Mouse (Mus musculus) lung, postnatal 4 days (tissue): Measurements from ENCODE around the gene Gm17660.
A peak's percentile ranks its signal among the peaks of the same experiment; 100 is the strongest.

Source experiments
- DNase-seq, 2 experiments: peaks; one replicate each; pipeline ENCODE4 v3.0.0; 2021

The Gm17660 gene

GRCm38 (mm10) chr5:104077508-104077907 lies at the start of gene Gm17660:
Gene Gm17660 (minus strand): TSS chr5:104077608.
- DNase-seq = no peak

DNA sequence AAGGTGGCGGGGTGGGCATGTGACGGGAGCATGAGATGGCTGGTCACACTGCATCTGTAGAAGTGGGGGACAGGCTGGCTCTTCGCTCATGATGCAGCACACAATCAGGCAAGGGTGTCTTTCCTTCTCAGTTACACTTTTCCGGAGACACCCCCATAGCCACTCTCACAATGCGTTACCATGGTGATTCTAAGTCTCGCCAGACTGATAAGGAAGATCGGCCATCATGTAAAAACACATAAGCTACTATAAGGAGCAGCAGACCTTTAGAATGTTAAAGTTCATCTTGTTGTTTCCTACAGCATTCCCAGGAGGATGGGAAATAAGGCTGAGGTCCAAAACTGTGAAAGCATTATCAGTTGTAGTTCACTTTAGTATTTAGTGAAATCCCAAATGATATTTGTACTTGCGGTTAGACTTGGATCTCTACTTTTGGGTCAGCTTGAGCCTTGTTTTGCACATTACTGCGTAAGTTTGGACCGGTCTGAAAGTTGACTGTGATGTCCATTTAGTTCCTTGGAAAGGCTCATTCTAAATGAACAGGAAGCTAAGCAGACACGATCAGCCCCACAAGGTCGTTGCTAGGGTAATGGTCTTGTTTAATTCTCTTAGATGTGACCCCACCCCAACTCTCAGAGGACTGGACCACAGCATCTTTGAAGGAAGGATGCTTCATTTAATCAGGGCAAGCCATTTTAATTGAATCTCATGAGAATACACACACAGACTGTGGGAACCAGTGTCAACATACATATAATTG lies 49.3 kb upstream of the Gm17660 start:
- DNase-seq = no peak

- DNase-seq = no peak
These were observed 46.7 kb upstream of the Gm17660 start for GRCm38 (mm10) chr5:104124016-104124658.

DNA sequence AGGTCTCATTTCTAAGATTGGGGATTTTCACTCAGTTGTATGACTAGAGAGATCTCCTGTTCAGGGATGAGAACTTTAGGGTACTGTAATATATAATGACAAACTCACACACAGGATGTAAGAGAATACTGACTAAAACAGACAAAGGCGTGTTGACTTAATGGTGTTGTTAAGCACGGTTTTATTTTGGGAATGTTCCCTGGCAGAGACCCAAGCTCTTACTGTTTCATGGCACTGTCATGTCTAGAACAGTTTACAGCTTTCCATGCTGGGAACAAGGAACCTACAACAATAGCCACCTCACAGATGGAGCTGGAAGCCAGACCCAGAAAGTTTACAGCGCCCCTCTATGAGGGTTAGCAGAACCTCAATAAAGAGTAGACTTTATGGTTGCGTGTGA lies 38.5 kb upstream of the Gm17660 start:
- peak in 1 of 2 experiments; percentile 65 for DNase-seq

DNA sequence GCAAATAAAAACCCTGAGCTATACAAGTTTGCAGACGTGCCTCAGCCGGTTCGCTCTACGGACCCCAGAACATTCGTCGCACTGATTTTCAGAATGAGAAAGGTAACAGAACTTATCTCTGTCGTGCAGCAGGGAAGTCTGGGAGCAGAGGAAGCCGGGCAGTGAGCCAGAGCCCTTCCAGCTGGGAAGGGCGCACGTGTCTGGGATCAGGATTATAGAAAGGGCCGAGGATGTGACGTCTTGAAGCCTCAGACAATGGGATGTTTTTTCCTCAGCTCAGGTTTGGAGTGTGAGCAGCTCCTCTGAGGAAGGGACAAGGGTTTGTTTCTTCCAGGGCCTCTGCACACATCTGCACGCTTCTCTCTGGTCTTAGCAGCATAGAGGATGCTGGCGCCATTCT lies 37.7 kb upstream of the Gm17660 start:
- DNase-seq = peak; percentile 83 to 92

DNA sequence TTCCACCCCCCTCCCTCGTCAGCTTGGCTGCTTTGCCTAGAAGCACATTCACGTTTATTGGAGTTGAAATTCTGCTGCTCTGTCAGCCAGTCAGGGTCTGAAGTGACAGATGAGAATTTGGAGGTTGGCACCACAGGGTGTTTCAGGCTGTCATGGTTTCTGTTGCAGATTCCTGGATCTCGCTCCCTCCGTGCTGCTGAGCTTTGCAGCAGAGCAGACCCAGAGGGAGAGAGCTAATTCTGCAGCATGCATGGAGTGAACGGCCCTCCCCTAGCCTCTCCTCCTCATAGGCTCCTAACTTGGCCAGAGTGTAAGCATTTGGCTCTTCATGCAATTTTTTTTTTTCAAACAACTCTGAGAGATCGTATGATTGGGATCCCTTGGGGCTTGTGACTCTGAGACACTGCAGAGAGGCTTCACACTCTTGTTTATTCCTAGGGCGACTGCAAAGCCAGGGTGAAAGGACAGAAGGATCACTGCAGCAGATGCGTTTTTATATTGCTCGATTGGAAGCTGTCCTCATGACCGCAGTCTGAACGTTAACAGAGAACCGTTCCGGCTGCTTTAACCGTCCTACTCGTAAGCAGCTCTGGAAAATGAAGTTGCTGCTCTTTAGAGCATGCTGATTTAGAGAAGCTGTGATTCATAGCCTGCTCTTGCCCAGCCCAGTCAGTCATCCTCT lies 36.2 kb upstream of the Gm17660 start, which contains the start of gene Sparcl1:
TSS of gene Sparcl1 (minus strand) at position 243 of the 682 bp plus-strand sequence.
- peak; percentile 44 to 64 for DNase-seq

- DNase-seq = no peak
These were observed 35.1 kb upstream of the Gm17660 start for GRCm38 (mm10) chr5:104112511-104112910.

DNA sequence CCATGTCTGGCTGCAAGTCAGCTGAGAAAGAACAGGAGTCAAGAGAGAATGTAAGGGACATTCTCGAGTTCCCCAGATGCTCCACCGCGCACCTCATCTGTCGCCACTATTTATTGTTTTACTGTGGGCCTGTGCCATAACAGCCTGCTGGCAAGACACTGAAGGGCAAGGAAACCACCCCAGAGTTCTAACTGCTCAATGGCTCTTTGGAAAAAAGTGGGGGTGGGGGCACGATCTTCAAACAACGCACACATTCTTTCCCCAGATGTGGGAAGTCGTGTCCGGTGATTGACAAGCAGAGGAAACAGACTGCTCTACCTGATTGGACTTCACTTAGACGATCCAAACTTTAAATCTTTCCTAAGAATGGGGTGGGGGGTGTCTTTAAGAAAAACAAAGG lies 34.6 kb upstream of the Gm17660 start:
- DNase-seq = peak; percentile 55 to 75

DNA sequence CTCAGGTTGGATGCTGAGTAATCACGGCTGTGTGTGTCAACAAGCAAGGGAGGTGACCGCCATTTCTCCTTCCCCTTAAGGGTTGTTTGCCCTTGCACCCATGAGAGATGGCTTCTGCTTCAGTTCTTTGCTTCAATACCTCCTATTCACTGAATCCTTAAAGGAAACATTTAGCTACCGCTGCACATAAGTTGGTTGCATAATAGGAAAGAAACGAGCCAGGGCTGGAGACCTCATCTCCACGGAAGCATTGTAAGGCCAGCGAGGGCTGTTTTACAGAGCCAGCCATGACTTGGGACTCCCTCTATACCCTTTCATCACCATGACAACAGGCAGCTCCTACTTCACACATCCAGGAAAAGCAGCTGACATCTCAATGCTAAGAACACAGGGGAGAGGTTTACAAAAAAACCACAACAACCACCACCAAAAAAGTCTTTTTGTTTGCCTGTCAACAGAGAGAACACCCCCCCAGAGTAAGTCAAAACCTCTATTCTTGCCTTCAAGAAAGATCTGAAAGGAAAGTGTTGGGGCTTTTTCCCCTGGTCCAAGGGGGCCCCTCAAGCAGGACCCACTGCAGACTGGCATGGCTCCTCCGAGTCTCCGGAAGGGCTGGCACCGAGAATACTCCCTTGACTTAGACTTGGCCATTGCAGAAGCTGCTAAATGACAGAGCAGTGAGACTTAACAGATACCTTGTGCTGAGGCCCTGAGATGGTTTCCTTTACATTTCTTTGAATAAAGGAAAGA lies 32.9 kb upstream of the Gm17660 start:
- DNase-seq = no peak

GRCm38 (mm10) chr5:104109516-104109915 lies 32.1 kb upstream of the Gm17660 start:
- peak; percentile 17 to 35 for DNase-seq

DNA sequence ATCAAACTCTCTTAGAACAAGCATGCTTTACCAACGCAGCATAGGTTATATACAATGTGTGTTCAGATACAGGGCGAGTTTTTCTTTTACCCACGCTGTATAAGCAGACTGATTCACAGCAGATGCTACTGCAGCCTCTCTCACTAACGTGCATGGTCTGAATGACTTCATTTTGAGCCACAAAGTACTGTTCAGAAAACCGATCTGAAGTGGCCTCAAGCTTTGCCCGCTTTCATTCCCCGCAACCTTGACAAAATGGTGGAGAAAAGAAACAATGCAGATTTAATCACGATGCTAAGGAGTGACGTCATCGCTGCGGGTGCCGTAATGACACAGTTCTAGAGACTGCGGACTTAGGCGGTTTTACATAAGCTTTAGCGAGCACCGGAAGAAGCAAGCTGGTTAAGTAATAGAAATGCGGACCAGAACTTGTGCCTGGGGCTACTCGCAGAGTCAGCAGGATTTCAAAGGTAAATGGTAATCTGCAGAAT lies 31.5 kb upstream of the Gm17660 start:
- peak in 1 of 2 experiments; percentile 11 for DNase-seq

DNA sequence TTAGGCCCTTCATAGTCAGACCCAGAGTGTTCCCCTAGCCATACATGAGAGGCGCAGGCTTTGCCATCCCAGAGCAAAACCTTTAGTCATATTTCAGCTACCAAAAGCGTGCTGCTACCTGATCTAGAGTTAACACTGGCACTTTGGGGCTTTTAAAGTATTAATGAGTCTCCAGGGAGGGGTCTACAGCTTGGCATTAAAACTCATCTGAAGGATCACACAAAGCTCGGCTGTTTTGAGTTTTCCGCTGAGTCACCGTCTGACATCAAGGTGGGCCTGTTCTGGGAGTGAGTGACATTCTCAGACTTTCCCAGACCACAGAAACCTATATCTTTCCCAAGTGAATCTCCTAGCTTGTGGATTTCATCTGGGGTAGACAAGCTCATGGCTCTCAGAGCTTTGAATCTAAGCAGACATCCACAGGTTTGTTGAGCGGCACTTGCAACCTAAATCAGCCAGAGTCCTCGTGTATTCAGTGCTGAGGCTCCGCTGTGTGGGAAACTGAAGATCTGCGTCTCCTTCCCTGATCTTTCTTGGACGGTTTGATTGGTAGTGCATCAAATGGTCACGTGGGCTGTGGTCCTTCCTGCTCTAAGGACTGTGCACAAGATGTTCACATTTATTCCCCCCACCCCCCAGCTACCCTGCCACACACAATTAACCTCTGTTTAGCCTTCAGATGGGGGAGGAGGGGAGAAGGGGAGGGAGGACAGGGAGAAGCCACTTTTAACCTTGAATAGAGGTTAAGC lies 30.9 kb upstream of the Gm17660 start:
- DNase-seq = no peak

DNA sequence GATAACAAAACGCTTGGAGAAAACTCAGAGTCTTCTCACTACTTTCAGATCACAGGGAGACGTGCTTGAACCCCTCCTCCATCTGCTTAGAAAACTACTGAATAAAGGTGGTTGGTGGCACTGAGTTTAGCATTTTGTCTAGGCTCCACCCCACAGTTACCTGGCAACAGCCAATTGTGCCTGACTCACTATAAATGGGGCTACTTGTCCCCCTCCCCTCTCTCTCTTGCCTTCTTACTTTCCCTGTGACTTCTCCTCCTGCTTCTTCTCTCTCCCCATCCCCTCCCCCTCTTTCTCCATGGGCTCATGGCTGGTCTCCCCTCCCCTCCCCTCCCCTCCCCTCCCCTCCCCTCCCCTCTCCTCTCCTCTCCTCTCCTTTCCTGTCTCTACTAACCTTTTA lies 26.7 kb upstream of the Gm17660 start:
- DNase-seq = no peak

DNA sequence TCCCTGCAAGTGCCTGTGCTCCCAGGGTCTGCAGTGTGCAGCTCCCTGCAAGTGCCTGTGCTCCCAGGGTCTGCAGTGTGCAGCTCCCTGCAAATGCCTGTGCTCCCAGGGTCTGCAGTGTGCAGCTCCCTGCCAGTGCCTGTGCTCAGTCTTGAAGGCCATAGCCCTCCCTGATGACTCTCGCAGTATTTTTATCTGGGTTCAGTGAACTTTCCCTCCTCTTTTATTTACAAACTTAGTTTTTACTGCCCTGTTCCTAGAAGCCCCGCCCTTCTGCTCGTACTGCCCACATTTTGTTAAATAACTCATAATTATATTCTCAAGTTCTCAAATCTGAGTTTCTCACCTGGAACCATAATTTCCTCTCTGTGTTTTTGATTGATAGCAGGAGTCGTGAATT lies 25.8 kb upstream of the Gm17660 start:
- no peak for DNase-seq

DNA sequence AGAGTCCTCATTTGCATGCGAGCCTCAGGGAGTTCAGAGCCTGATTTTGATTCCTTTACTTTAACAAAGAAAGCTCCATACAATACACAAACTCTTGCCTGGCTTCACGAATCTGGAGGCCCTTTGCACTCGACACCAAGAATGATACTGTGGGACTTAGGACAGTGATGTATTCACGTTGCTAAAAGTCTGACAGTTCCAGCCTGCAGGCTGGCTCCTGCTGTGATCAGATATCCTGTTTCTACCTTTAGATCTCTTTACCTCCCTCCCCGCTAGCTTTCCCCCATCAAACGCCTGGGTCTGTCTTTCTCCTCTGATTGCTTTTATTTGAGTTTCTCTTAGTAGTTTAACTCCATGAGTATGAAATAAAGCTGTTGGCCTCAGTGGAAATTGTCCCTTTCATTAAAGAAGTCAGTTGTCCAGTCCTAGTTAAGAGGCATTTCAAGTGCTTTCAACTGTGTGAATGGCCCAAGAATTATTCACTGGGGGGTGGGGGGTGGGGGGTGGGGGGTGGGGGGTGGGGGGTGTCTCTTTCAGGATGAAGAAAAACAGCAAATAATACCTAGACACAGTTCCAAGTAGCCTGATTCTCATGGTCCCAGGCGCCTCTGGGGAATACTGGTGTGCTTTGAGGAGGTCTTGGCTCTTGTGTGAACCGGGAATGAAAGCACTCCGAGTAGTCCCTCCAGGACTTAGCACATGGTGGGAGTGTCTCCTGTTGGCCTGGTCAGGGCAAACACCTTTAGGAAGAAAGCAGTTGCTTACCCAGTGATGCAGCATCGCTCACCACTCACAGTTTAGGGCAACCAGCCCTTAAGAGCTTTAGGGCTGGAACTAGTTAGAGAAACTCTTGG lies 24.5 kb upstream of the Gm17660 start:
- no peak for DNase-seq

GRCm38 (mm10) chr5:104096078-104096938 lies 18.9 kb upstream of the Gm17660 start:
- DNase-seq = peak; percentile 49 to 58

DNA sequence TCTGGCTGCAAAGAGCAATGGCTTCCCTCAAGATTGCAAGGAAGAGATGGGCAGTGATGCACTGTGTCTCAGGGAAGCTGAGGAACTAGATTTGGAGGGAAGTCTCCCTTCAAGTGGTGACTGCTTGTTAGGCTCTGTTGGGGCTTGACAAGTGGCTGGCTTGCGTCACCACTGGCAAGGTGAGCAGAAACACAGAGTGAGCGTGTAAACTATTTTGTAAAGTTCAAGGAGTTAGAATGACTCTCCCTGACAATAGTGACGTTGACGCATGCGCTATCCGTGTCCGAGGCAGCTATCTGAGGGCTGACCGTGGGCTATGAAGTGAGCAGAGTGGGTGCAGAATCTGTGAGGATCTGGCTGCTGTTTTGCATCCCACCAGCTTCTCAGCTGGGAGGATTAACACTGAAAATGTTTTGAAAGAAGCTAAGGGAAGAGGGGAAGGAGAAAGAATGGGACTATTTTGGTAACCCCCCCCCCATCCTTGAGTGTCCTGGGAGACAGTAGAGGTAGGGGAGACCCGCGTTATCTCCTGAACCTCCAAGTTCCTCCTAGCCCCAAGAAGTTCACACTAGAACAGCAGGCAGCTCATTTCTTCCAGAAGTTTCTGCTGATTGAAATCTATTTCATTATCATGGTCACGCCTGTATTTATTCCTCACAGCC lies 18.1 kb upstream of the Gm17660 start:
- DNase-seq = peak in 1 of 2 experiments; percentile 44

DNA sequence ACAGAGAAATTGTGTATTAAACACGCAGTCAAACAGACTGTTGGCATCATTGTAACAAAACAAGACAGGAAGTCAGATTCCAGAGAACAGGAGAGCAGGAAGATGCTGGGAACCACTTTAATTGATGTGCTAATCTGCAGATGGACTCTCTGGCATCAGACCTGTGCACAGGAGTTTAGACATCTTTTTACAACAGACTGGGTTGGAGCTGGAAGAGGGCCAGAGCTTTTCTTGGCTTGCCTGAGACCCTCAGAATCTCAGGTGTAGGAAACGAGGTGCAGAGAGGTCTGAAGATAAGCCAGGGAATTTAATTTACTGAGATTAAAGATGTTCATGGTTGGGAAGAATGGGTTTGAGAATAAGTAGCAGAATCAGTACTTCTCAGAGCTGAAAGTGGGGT lies 12.3 kb upstream of the Gm17660 start:
- DNase-seq = no peak

DNA sequence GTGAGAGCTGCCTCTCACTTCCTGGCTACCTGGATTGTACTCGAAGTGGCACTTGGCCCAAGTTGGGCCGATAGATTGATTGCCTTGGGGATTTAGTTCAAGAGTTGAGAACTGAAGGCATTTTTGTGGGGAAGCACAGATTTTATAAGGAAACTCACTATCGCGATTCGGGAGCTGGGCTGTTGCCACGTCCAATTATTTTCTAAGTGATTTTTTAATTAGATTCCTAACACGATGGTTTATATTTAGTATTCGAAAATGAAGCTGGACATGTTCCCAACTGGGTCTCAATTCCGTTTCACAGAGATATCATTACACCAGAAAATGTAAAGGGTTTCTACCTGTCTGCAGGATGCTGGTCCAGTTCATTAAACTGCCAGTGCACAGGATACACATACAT lies 8.0 kb upstream of the Gm17660 start:
- no peak for DNase-seq

GRCm38 (mm10) chr5:104080736-104081135 lies 3.3 kb upstream of the Gm17660 start:
- no peak for DNase-seq
